Mouse (Mus musculus) spleen, adult 2 months (tissue): ENCODE results near the gene Rhoh. TPM values are rescaled to one million over a fixed set of nuclear protein-coding genes. Genes with fewer than 3 reads are reported as not detected.

ENCODE experiments used
- DNase-seq, 2 experiments: peaks; one replicate each; pipeline versions ENCODE4 v3.0.0 to v3.0.0-alpha.2; 2012 to 2021; ENCODE audit warnings: low spot score in 2 of 2, low read depth in 1 of 2
- H3K27ac ChIP-seq: fragments of 200-500 bp; 2 replicates; pipeline ENCODE4 v1.5.1; 2012; ENCODE audit warnings: low read length, inconsistent platforms; ENCODE audit not compliant: insufficient read depth
- H3K27me3 ChIP-seq: fragments of 200-500 bp; 2 replicates; pipeline ENCODE4 v1.6.1; 2012; ENCODE audit warnings: mild to moderate bottlenecking, moderate library complexity, low read length, inconsistent platforms; ENCODE audit not compliant: control insufficient read depth, insufficient read depth
- H3K36me3 ChIP-seq: fragments of 200-500 bp; 2 replicates; pipeline ENCODE4 v1.6.1; 2012; ENCODE audit warnings: mild to moderate bottlenecking, low read length, inconsistent platforms; ENCODE audit not compliant: control insufficient read depth, insufficient read depth
- H3K4me1 ChIP-seq: fragments of 200-500 bp; 2 replicates; pipeline ENCODE4 v1.6.1; 2011; ENCODE audit warnings: inconsistent platforms; ENCODE audit not compliant: control insufficient read depth, insufficient read depth, insufficient read length
- H3K4me3 ChIP-seq: fragments of 200-500 bp; 2 replicates; pipeline ENCODE4 v1.5.1; 2011; ENCODE audit warnings: mild to moderate bottlenecking, inconsistent platforms; ENCODE audit not compliant: insufficient read depth, insufficient read length; ENCODE audit errors: extremely low read depth
- CTCF ChIP-seq: fragments of 200-500 bp; IDR thresholded peaks from 2 replicates; pipeline ENCODE4 v1.5.1; 2011; ENCODE audit warnings: mild to moderate bottlenecking, inconsistent platforms; ENCODE audit not compliant: insufficient read depth, insufficient read length, insufficient replicate concordance; ENCODE audit errors: extremely low read depth
- POLR2A ChIP-seq: fragments of 200-500 bp; IDR thresholded peaks from 2 replicates; pipeline ENCODE4 v1.6.1; 2011; ENCODE audit warnings: low read depth, low read length, inconsistent platforms
- WGBS: fragments of 180-500 bp; shearing (Covaris S2); methylation state at CpG from one replicate; pipeline ENCODE4 v1.1.7; 2018; 5-methylcytosine and 5-hydroxymethylcytosine counted together
- polyA plus RNA-seq: library from polyadenylated mRNA; depleted of rRNA; stranded (reverse); fragments of >200 nt; gene quantifications from 2 replicates; pipeline ENCODE4 v1.2.3, GENCODE M21; 2012

Gene Rhoh
- polyA plus RNA-seq, 1 experiment, result 28.0 TPM

DNA sequence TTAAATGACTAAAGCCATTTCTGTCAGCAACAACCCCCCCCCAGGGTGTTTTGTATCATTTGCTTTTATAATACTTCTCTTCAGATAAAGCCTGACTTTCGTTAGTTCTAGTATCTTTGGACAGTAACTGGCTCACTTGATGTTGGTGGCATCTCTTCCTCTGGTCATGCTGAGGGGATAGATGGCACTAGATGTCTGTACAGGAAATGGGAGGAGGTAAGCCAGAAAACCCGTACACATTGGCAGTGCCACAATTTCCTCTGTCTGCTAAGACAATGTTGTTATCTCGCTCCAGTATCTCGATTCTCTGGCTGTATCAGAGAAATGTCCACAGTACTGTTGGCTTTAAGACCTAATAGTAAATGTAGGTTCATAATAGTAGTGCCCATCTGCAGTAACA lies 12.2 kb downstream of the Rhoh start:
- H3K36me3 ChIP-seq, result 0 out of 2 replicates have a peak, but pooled peaks cover 3% of the 10 kb centered on the region
- H3K4me1 ChIP-seq, result peaks cover 39% of the 10 kb centered on the region
- WGBS, result 6% methylated on average over 4 of the region's 4 CpGs
- no peaks in the 10 kb centered on the region for H3K27me3 ChIP-seq
- no peak overlapping the region for H3K27ac ChIP-seq
- TF ChIP-seq POLR2A (no peak), CTCF (no peak)
- DNase-seq, result no peak
- H3K4me3 ChIP-seq, result no peak overlapping the region

DNA sequence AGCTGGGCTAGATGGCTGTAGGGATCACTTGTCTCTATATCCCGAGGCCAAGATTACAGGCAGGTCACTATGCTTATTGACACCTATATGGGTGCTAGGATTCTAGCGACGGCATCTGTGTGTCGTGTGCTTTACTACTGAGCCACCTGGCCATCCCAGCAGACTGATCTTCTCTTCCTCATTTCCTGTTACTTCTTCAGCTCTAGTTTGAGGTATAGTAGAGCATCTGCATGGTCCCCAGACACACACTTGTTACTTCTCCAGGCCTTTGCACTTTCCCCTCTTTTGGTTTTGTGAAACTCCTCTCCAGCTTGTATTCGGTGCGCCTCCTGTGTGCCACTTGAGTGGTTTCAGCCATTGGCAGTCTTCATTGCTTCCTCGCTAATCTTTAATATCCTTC lies 14.3 kb downstream of the Rhoh start:
- H3K27me3 ChIP-seq, result no peaks in the 10 kb centered on the region

DNA sequence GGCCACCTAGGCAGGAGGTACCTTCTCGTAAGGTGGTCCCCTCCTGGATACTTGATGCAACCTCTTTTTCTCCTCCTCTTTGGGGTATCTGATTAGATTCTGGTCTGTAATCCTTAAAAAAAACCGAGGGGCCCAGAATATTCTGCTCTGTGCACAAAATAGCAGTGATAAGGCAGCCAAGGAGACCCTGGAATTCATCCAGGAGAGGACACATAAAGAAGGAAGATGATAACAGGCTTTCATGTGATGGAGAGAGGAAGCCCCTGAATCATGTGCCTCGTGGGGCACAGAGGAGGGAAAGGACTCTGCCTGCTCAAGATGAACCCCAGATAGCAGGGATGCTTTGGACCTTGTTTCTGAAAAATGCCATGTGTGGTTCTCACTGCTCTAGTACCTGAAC lies 17.4 kb downstream of the Rhoh start:
- H3K27me3 ChIP-seq, result no peaks in the 10 kb centered on the region
- H3K27ac ChIP-seq, result no peak overlapping the region
- peaks cover 26% of the 10 kb centered on the region for H3K4me1 ChIP-seq
- no peak for DNase-seq
- H3K36me3 ChIP-seq, result peaks cover 4% of the 10 kb centered on the region; the same call in 1 of the 2 replicates
- no peak overlapping the region for H3K4me3 ChIP-seq
- TF ChIP-seq CTCF, result no peak
- TF ChIP-seq POLR2A, result no peak
- 53% methylated on average over 3 of the region's 3 CpGs for WGBS

More for the DNA sequence above, 14.3 kb downstream of the Rhoh start:
- WGBS, result 68% methylated on average over 7 of the region's 7 CpGs
- DNase-seq, result no peak
- TF ChIP-seq POLR2A (no peak), CTCF (no peak)
- Histone ChIP-seq H3K36me3 (peaks cover 7% of the 10 kb centered on the region; the same call in 1 of the 2 replicates), H3K4me3 (no peak overlapping the region), H3K27ac (no peak overlapping the region), H3K4me1 (peaks cover 35% of the 10 kb centered on the region)

DNA sequence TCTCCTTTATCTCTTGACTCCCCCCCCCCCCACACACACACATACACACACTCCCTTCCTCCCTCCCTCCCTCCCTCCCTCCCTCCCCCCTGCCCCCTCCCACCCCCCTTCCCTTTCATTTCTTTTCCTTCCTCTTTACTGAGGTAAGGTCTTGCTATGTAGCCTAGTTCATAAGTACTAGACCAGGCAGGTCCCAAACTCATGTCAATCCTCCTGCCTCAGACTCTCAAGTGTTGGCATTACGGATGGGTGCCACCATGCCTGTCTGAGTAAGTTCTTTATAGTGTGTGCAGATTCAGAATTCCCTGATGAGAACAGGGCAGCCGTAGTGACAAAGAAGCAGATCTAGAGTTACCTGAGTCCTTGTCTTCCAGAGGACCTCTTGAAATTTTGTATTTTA lies 20.2 kb downstream of the Rhoh start:
- Histone ChIP-seq H3K36me3 (peaks cover 6% of the 10 kb centered on the region), H3K27ac (peak overlapping the region; percentile 64; the same call in 1 of the 2 replicates), H3K4me1 (peaks cover 35% of the 10 kb centered on the region), H3K4me3 (no peak overlapping the region), H3K27me3 (no peaks in the 10 kb centered on the region)
- DNase-seq, result no peak
- no peak for TF ChIP-seq POLR2A
- TF ChIP-seq CTCF, result no peak
- WGBS, result 57% methylated on average over 2 of the region's 2 CpGs

DNA sequence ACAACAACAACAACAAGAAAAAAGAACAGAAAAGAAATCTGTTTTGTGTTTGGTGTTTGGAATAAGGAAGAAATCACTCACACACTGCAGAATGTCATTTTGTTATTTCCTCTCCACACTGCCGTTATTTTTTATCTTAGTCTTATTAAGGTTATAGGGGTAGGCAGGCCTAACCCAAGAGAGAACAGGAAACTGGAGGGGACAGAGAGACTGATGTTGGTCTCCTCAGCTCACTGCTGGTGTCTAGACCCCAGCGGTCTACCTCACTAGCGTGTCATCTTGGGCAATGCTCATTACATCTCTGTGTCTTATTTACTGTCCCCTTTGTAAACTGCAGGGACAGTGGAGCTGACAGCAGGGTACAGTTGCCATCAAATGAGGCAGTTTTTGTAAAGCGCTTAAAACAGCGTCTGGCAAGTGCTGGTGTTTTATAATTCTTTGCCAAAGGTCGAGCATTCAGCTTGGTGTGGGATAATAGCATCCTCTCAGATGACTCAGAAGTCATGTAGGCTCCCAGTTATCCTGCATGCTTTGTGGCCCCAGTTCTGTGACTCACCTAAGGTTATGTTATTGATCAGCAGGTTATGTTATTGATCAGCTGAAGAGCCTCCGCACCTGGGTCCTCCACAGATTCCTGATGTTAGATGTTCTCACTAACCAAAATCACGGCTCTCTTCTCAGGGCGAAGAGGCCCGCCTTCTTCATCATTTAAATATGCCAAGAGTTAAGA lies 21.6 kb downstream of the Rhoh start:
- Histone ChIP-seq H3K27ac (peak overlapping the region; percentile 67), H3K4me1 (peaks cover 35% of the 10 kb centered on the region), H3K27me3 (no peaks in the 10 kb centered on the region), H3K36me3 (peaks cover 6% of the 10 kb centered on the region), H3K4me3 (no peak overlapping the region)
- TF ChIP-seq POLR2A, result no peak
- no peak for TF ChIP-seq CTCF
- DNase-seq, result no peak
- 51% methylated on average over 10 of the region's 10 CpGs for WGBS

DNA sequence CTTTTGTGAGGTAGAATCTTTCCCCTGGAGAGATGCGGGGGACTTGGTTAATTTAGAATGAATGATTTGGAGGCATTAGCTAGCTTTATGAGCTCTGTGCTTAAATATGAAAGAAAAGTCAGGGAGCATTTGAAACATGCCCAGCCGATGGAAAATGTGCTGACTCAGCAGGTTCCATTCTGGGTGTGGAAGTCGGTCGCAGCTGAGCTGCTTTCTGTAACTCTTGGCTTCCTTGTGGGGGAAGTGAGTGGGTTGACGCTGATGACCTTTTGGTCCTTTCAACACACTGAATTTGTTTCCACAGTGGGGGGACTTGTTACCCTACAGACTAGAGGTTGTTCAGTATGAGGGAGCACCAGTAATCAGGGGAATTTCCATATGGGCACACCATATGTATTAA lies 22.3 kb downstream of the Rhoh start:
- Histone ChIP-seq H3K27ac (no peak overlapping the region), H3K36me3 (peaks cover 6% of the 10 kb centered on the region), H3K4me1 (peaks cover 41% of the 10 kb centered on the region), H3K27me3 (no peaks in the 10 kb centered on the region), H3K4me3 (no peak overlapping the region)
- no peak for TF ChIP-seq CTCF
- no peak for TF ChIP-seq POLR2A
- DNase-seq, result no peak
- WGBS, result 18% methylated on average over 5 of the region's 5 CpGs
